Mouse (Mus musculus): ENCODE measurements around the gene Lsr.

DNA sequence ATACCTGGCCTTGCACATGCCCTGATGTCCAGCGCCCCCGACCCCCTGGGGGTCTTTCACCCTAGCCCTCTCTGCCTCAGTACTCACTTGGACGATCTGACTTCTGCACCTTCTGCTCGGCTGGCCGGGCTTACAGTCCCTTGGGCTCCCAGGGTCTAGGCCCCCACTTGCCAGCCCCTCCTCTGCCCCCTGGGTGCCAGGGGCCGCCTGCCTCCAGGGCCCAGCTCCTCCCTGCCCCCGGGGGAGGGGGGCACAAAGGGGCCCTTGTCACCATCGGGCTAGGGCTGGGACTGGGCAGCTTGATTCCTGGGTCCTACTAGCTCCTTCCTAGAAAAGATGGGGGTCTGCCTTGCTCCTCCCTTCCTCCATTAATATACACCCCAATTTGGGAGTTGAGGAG lies 58.5 kb downstream of the Lsr start, which contains the start of gene Mag:
- TF ChIP-seq CTCF (IDR thresholded peaks at IDR 0.05; ENCODE audit: control insufficient read depth, insufficient read depth, low read length) (no peak), POLR2A (IDR thresholded peaks at IDR 0.05; ENCODE audit: borderline replicate concordance, control insufficient read depth, low read depth, low read length) (no peak)
